ENCODE assay signal across 8 mouse cellular contexts in genomic region chr8:94098081-94098974, GRCm38 (mm10). TPM values are rescaled to one million over a fixed set of nuclear protein-coding genes. Genes with fewer than 3 reads are reported as not detected.
DNase-seq lines count a peak whose midpoint lies in the region; ATAC-seq and TF ChIP-seq lines count a peak whose summit lies in the region.

Bbs2 (minus strand) TSS chr8:94098928.

- DNase-seq in CD8-positive naive resting alpha-beta T cell, adult 2 months (ENCODE audit: low read depth in 2 of 2, low spot score in 2 of 2) = peak; percentile 96 to 98
- peak; percentile 98 for DNase-seq in c-Kit-positive CD71-negative TER-119-negative erythroid progenitor cells, embryonic 14.5 days (ENCODE audit: low read depth)
- peak; percentile 99 for DNase-seq in forebrain, embryonic 10.5 days (ENCODE audit: extremely low spot score, low spot score)
- peak; percentile 99 to 100 for DNase-seq in kidney, postnatal 25 days
- peak; percentile 94 to 96 (median 94) for DNase-seq in liver, embryonic 14.5 days (ENCODE audit: low read depth in 3 of 3, low spot score in 3 of 3)
- DNase-seq in neural tube, embryonic 11.5 days (ENCODE audit: low spot score) = peak; percentile 99
- peak; percentile 99 for DNase-seq in stomach, postnatal 0 days (ENCODE audit: low spot score)

- TF ChIP-seq EP300 in liver, embryonic 14.5 days (IDR thresholded peaks at IDR 0.05; ENCODE audit: low read depth) = no peak
- TF ChIP-seq EP300 in stomach, postnatal 0 days (optimal IDR thresholded peaks at IDR 0.05) = no peak

- peak within 1 kb of the TSS; percentile 70 for H3K4me3 ChIP-seq in forebrain, embryonic 10.5 days
- H3K4me3 ChIP-seq in heart, embryonic 15.5 days = peak within 1 kb of the TSS; percentile 80
- H3K4me3 ChIP-seq in liver, embryonic 14.5 days (ENCODE audit: insufficient read depth in 1 of 2, low read depth in 2 of 2, low read length in 2 of 2) = peak within 1 kb of the TSS; percentile 59 to 85
- H3K4me3 ChIP-seq in neural tube, embryonic 11.5 days (ENCODE audit: low read depth, low read length) = peak within 1 kb of the TSS; percentile 49
- peak within 1 kb of the TSS; percentile 65 for H3K4me3 ChIP-seq in stomach, postnatal 0 days (ENCODE audit: low read depth, low read length)

- no peaks in the 10 kb centered on the region for H3K27me3 ChIP-seq in forebrain, embryonic 10.5 days (ENCODE audit: poor library complexity, severe bottlenecking)
- no peaks in the 10 kb centered on the region for H3K27me3 ChIP-seq in heart, embryonic 15.5 days
- peaks cover 15% of the 10 kb centered on the region for H3K27me3 ChIP-seq in liver, embryonic 14.5 days (ENCODE audit: control insufficient read depth, insufficient read depth, low read length)
- no peaks in the 10 kb centered on the region for H3K27me3 ChIP-seq in neural tube, embryonic 11.5 days (ENCODE audit: control insufficient read depth, insufficient read depth, low read length)
- H3K27me3 ChIP-seq in stomach, postnatal 0 days (ENCODE audit: control insufficient read depth, insufficient read depth, low read length) = no peaks in the 10 kb centered on the region

- peak within 1 kb of the TSS; percentile 90 for H3K27ac ChIP-seq in forebrain, embryonic 10.5 days
- H3K27ac ChIP-seq in heart, embryonic 15.5 days = peak within 1 kb of the TSS; percentile 92
- H3K27ac ChIP-seq in liver, embryonic 14.5 days = peak within 1 kb of the TSS; percentile 96
- peak within 1 kb of the TSS; percentile 90 for H3K27ac ChIP-seq in neural tube, embryonic 11.5 days (ENCODE audit: low read depth, low read length)
- H3K27ac ChIP-seq in stomach, postnatal 0 days (replicated peaks) = peak within 1 kb of the TSS; percentile 94

- H3K4me1 ChIP-seq in forebrain, embryonic 10.5 days = peaks cover 15% of the 10 kb centered on the region
- peaks cover 13% of the 10 kb centered on the region for H3K4me1 ChIP-seq in heart, embryonic 15.5 days (replicated peaks)
- peaks cover 10 to 11% of the 10 kb centered on the region in 2 experiments for H3K4me1 ChIP-seq in liver, embryonic 14.5 days (replicated peaks; ENCODE audit: control insufficient read depth in 2 of 2, insufficient read depth in 2 of 2, low read length in 1 of 2)
- H3K4me1 ChIP-seq in neural tube, embryonic 11.5 days (ENCODE audit: control insufficient read depth, insufficient read depth, low read length) = no peaks in the 10 kb centered on the region
- no peaks in the 10 kb centered on the region for H3K4me1 ChIP-seq in stomach, postnatal 0 days (replicated peaks; ENCODE audit: control insufficient read depth, insufficient read depth)

- peak; percentile 76 for TF ChIP-seq CTCF in liver, embryonic 14.5 days (IDR thresholded peaks at IDR 0.05; ENCODE audit: low read depth)
- peak; percentile 67 for TF ChIP-seq CTCF in stomach, postnatal 0 days (IDR thresholded peaks at IDR 0.05; ENCODE audit: low read depth)

- peak within 1 kb of the TSS; percentile 79 for H3K4me2 ChIP-seq in heart, embryonic 15.5 days
- peak within 1 kb of the TSS; percentile 95 for H3K4me2 ChIP-seq in liver, embryonic 14.5 days (ENCODE audit: low read depth)
- H3K4me2 ChIP-seq in neural tube, embryonic 11.5 days (ENCODE audit: low read depth) = peak within 1 kb of the TSS; percentile 50
- H3K4me2 ChIP-seq in stomach, postnatal 0 days (replicated peaks; ENCODE audit: low read depth) = peak within 1 kb of the TSS; percentile 44

- WGBS in forebrain, embryonic 10.5 days = 2% methylated on average over 61 of the region's 61 CpGs
- WGBS in heart, embryonic 15.5 days = 2% methylated on average over 61 of the region's 61 CpGs
- 2% methylated on average over 61 of the region's 61 CpGs for WGBS in liver, embryonic 14.5 days (ENCODE audit: insufficient replicate concordance)
- WGBS in neural tube, embryonic 11.5 days = under 1% methylated on average over 61 of the region's 61 CpGs
- under 1% methylated on average over 61 of the region's 61 CpGs for WGBS in stomach, postnatal 0 days

- no peaks in the 10 kb centered on the region for H3K9me3 ChIP-seq in forebrain, embryonic 10.5 days
- H3K9me3 ChIP-seq in heart, embryonic 15.5 days (replicated peaks) = no peaks in the 10 kb centered on the region
- no peaks in the 10 kb centered on the region for H3K9me3 ChIP-seq in liver, embryonic 14.5 days (ENCODE audit: control insufficient read depth, low read length)
- no peaks in the 10 kb centered on the region for H3K9me3 ChIP-seq in neural tube, embryonic 11.5 days (ENCODE audit: control insufficient read depth, low read length)
- H3K9me3 ChIP-seq in stomach, postnatal 0 days (ENCODE audit: control insufficient read depth, low read length) = no peaks in the 10 kb centered on the region

- peak within 1 kb of the TSS; percentile 61 for H3K9ac ChIP-seq in heart, embryonic 15.5 days
- H3K9ac ChIP-seq in liver, embryonic 14.5 days (replicated peaks) = peak within 1 kb of the TSS; percentile 83
- peak within 1 kb of the TSS; percentile 69 for H3K9ac ChIP-seq in neural tube, embryonic 11.5 days (ENCODE audit: low read length)
- peak within 1 kb of the TSS; percentile 73 for H3K9ac ChIP-seq in stomach, postnatal 0 days (ENCODE audit: low read length)

- peak; percentile 100 for ATAC-seq in heart, embryonic 15.5 days (replicated peaks; ENCODE audit: insufficient number of reproducible peaks, insufficient read depth, low FRiP score, low read depth)
- peak; percentile 100 for ATAC-seq in liver, embryonic 14.5 days (ENCODE audit: insufficient read depth)
- peak; percentile 97 for ATAC-seq in neural tube, embryonic 11.5 days (ENCODE audit: insufficient read depth, low FRiP score, low TSS enrichment)
- ATAC-seq in stomach, postnatal 0 days (ENCODE audit: low FRiP score, low TSS enrichment) = peak; percentile 100

- no peaks in the 10 kb centered on the region for H3K36me3 ChIP-seq in forebrain, embryonic 10.5 days (replicated peaks)
- H3K36me3 ChIP-seq in heart, embryonic 15.5 days = no peaks in the 10 kb centered on the region
- H3K36me3 ChIP-seq in liver, embryonic 14.5 days (replicated peaks; ENCODE audit: control insufficient read depth, insufficient read depth, low read depth) = no peaks in the 10 kb centered on the region
- H3K36me3 ChIP-seq in neural tube, embryonic 11.5 days (ENCODE audit: control insufficient read depth, insufficient read depth, low read length) = no peaks in the 10 kb centered on the region
- no peaks in the 10 kb centered on the region for H3K36me3 ChIP-seq in stomach, postnatal 0 days (ENCODE audit: control insufficient read depth, insufficient read depth, low read length)

RNA-seq across cellular contexts. Expression of gene Bbs2, which starts in this region (rescaled TPM):
- 18.3 and 19.7 TPM in 2 replicates for polyA plus RNA-seq in forebrain, embryonic 10.5 days (2016; fragmentation: Nextera tagmentation; extraction: Ambion mirVana)
- 8.0 and 9.9 TPM in 2 replicates for polyA plus RNA-seq in heart, embryonic 15.5 days (2015; fragmentation: Nextera tagmentation; extraction: Ambion mirVana)
- polyA plus RNA-seq in liver, embryonic 14.5 days (2012; rRNA removed) = 2.7 and 4.7 TPM in 2 replicates
- 3.3 TPM in 2 replicates for polyA plus RNA-seq in liver, embryonic 14.5 days (2014; fragmentation: Nextera tagmentation; extraction: Ambion mirVana)
- polyA plus RNA-seq in neural tube, embryonic 11.5 days (2014; fragmentation: Nextera tagmentation; extraction: Ambion mirVana) = 17.6 and 18.0 TPM in 2 replicates
- polyA plus RNA-seq in stomach, postnatal 0 days (2015; fragmentation: Nextera tagmentation; extraction: Ambion mirVana) = 5.9 and 6.9 TPM in 2 replicates

Comparison
In these comparisons a context has a peak if more than half of its experiments do, and no peak if none do; other contexts are left out.
1. Peak in every context shown above with its lines: DNase-seq, ATAC-seq, H3K4me3 ChIP-seq and H3K27ac ChIP-seq.
2. H3K4me2 ChIP-seq: peak in every context shown above with its lines; median percentile 95 in liver, embryonic 14.5 days; 79 in heart, embryonic 15.5 days; 50 in neural tube, embryonic 11.5 days; 44 in stomach, postnatal 0 days.